Mouse (Mus musculus) spleen, adult 12 weeks (tissue): ENCODE data around the gene Tecrl.

Experiments used
- DNase-seq: peaks from one replicate; pipeline ENCODE4 v3.0.0; 2022; ENCODE audit warnings: low spot score

Gene Tecrl

GRCm38 (mm10) chr5:83354846-83355561, at the start of gene Tecrl:
TSS of gene Tecrl (minus strand) at chr5:83355195.
- no peak for DNase-seq

- no peak for DNase-seq
Measured at GRCm38 (mm10) chr5:83385021-83385420, 30.0 kb upstream of the Tecrl start.

DNA sequence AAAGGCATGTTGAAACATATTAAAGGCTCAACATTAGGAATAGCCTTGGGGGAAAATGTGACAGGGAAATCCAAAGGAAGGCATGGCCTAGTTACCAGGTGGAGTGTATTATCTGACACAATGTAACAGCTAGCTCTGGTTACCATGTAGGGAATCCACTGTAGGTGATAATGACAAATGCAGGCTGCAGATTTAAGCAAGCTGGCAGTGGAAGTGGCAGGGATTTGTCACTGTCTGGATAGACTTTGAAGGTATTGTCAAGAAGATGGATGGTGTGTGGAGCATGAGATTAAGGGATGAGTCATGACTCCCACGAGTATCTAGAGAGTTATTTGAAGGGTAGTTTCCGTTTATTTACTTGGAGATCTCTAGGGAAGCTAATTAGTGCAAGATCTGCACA, 3.4 kb downstream of the Tecrl start:
- DNase-seq: no peak

DNA sequence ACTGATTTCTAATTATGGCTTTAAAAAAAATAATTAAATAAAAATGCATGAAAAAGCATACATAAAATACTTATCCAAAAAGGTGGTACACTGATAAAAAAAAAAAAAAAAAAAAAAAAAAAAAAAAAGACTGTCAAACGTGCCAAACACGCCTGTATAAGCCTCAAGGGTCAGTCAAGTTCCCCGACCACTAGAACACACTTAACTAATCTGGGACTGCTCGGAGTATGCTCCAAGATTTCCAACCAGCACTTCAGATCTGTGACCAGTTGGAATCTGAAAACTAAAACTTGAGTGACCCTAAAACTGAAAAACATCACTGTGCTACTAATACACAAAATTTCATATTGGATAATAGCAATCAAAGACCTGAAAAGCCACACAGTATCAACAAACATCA, 15.9 kb downstream of the Tecrl start:
- no peak for DNase-seq

- no peak for DNase-seq
Measured at GRCm38 (mm10) chr5:83267148-83267776, 87.7 kb downstream of the Tecrl start.

- no peak for DNase-seq
Measured at GRCm38 (mm10) chr5:83260059-83260458, 94.9 kb downstream of the Tecrl start.

DNA sequence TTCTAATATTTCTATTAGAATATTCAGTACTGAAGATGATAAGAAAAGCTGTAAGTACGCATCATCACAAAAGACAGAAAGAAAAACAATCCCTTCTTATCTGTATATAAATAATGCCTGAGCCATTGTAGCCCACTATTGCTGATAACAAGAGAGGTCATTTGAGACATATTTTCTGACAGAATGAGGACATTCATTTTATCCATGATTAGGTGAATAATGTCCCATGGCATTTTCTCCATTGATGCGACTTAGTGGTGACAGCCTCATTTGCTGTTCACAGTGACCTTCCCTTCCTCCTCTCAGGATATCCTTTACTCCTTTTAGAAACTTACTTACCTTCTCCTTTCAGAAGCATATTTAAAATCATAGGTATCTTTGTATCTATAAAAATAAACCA, 100.9 kb downstream of the Tecrl start:
- DNase-seq: no peak

- no peak for DNase-seq
Measured at GRCm38 (mm10) chr5:83238848-83239452, 116.0 kb downstream of the Tecrl start.
